Mouse (Mus musculus): ENCODE data around the gene Ank3.

Ank3 gene

GRCm38 (mm10) chr10:69477656-69478055 is 79.1 kb downstream of the Ank3 start:
- no peak for DNase-seq (ENCODE audit: low spot score)

DNA sequence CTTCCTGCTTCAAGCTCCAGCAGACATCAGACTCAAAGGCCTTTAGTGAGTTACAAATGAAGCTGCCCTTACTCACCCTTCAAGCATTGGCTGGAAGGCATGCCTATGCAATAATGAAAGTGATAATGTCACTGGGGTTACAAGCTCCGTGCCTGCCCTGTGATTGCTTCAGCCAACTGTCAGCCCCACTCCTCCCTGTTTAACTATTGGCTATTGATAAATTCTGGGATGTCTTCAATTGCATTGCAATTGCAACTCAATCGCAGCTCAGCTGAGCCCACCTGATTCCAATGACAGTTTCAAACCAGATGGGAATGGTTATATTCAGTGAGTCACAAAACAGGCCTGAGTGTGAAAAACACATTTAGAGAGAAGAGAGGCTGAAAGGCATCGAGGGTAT is 80.3 kb downstream of the Ank3 start:
- no peak for DNase-seq (ENCODE audit: low spot score)

- DNase-seq (ENCODE audit: low spot score) = no peak
Measured at GRCm38 (mm10) chr10:69485191-69485786, 86.7 kb downstream of the Ank3 start.

DNA sequence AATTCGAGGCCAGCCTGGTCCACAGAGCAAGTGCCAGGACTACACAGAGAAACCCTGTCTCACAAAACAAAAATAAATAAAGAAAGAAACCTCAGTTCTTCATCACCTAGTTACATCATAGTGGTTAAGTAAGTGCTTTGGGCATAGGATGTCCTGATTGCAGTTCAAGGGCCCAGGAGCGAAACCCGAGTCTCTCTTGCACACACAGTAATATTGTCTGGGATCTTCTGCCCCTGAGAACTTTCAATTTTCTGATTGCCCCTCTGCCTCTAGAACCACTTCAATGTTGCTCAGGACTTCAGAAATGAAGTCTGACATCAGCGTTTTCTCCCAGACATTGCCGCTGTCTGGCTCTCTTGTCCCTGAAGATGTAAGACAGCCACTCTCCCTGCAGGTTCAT is 91.6 kb downstream of the Ank3 start:
- no peak for DNase-seq (ENCODE audit: low spot score)

GRCm38 (mm10) chr10:69491975-69492374 is 93.4 kb downstream of the Ank3 start:
- DNase-seq (ENCODE audit: low spot score) = no peak

- no peak for DNase-seq (ENCODE audit: low spot score)
Measured at GRCm38 (mm10) chr10:69497382-69497781, 98.8 kb downstream of the Ank3 start.

DNA sequence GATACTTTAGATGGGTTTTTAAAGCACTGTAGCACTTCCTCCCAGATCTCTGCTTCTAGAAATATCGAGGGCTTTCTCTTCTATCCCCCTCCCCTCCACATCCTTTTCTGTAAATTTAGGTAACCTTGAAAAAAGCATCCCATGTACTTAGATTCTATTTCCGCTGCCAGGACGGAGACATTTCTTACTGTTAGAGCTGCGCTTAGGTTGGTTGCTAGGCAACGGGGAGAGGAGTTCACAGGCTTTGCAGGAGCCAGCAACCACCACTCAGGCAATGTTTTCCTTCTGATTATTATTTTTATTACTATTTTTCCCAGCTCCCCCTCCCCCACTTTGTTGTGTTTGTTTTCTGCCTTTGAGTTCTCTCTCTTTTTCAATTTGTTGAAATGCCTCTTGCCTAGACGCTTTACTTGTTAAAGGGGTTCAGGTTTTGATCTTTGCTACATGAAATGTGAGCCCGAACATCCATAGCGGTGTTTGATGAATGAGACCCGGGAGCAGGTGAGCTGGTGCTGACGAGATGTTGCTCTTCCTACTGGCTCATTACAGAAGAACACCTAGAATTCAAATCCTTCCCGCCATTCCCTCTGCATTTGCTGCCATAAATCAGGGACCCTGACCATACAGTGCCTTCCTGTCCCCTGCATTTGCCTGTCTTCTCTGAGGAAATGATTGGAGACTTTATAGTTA is 101.7 kb downstream of the Ank3 start:
- peak; percentile 78 for DNase-seq (ENCODE audit: low spot score)

GRCm38 (mm10) chr10:69503791-69504190 is 105.2 kb downstream of the Ank3 start:
- no peak for DNase-seq (ENCODE audit: low spot score)

- DNase-seq (ENCODE audit: low spot score) = no peak
Measured at GRCm38 (mm10) chr10:69507719-69508118, 109.1 kb downstream of the Ank3 start.

GRCm38 (mm10) chr10:69510392-69510791 is 111.8 kb downstream of the Ank3 start:
- DNase-seq (ENCODE audit: low spot score) = no peak

DNA sequence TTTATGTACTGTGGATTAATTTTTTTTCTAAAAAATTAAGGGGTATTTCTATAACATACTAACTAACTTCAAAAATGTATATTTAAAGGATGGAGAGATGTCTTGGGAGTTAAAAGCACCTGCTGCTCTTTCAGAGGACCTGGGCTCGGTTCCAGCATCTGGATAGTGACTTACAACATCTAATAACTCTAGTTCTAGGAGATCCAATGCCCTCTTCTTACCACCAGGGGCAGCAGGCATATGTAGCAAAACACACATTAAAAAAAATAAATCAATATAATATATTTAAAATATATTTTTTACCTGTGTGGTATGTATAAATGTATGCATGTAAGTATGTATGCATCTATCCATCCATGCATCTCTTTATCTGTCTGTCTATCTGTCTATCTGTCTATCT is 112.7 kb downstream of the Ank3 start:
- DNase-seq (ENCODE audit: low spot score) = no peak

- no peak for DNase-seq (ENCODE audit: low spot score)
Measured at GRCm38 (mm10) chr10:69521977-69522376, 123.4 kb downstream of the Ank3 start.

DNA sequence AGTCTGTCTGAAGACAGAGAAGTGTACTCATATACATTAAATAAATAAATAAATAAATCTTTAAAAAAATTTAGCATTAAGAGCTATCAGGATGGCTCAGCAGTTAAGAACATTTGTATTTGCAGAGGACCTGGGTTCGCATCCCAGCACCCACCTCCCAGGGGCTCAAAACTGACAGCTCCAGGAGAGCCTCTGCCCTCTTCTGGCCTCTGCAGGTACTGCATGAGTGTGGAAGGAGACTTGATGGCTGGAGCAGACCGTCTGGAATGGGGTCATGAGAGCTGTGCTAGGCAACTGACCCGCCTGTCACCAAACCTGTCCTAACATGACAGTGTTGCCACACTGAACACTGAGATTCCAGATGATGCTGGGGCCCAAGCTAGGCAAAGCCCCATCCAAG is 124.6 kb downstream of the Ank3 start:
- DNase-seq (ENCODE audit: low spot score) = no peak

DNA sequence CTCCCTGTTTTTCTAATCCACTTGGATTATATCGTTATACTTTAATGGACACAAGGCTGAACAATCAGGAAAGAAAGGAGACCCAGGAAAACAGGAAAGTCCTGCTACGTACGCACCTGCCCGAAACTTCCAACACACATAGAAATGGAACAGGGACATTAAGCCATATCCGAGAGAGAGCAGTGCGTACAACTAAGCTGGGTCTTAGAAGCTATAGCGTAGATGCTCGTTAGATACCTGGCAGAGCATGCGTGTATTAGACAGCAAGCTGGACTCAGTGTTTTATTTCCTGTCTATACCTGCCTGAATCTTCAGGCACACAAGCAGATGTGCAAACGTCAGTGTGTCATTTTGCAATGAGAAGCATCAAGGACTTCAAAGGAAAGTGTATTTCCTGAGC is 128.7 kb downstream of the Ank3 start:
- no peak for DNase-seq (ENCODE audit: low spot score)

DNA sequence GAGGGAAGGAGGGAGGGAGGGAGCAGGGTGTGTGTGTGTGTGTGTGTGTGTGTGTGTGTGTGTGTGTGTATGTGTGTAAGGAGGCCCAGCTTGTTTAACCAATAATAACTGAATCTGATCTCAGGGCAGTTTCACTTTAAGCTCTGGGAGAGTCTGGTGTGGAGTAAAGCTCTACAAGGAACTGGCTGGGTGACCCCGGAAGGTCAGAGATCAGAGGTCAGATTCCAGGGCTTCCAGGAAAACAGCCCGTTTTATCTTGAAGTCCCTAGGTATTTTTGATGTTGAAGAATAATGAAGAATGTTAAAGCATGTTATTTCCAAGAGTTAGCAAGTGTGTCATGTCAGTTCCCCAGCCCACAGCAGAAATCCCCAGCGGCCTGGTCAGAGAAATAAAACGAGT is 130.2 kb downstream of the Ank3 start:
- peak; percentile 57 for DNase-seq (ENCODE audit: low spot score)

DNA sequence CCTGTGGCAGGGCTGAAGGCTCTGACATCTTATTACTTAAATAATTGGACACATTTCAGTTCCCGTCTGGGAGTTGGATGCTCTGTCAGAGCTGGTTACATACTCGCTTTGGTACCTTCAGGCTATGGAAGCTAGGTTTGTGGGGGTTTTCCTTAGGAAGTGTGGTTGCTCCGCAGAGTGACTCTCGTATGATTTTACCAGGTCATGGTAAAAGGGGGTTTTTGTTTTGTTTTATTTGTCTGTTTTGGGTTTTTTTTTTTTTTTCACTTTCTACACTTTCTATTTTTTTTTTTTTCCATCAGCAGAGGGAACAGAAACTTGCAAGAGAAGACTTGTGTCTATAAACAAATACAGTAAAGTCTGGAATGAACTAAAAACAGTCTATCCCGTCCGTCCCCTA is 131.8 kb downstream of the Ank3 start:
- no peak for DNase-seq (ENCODE audit: low spot score)

GRCm38 (mm10) chr10:69531569-69531968 is 133.0 kb downstream of the Ank3 start:
- DNase-seq (ENCODE audit: low spot score) = no peak

GRCm38 (mm10) chr10:69532169-69532730 is 133.7 kb downstream of the Ank3 start:
- no peak for DNase-seq (ENCODE audit: low spot score)

DNA sequence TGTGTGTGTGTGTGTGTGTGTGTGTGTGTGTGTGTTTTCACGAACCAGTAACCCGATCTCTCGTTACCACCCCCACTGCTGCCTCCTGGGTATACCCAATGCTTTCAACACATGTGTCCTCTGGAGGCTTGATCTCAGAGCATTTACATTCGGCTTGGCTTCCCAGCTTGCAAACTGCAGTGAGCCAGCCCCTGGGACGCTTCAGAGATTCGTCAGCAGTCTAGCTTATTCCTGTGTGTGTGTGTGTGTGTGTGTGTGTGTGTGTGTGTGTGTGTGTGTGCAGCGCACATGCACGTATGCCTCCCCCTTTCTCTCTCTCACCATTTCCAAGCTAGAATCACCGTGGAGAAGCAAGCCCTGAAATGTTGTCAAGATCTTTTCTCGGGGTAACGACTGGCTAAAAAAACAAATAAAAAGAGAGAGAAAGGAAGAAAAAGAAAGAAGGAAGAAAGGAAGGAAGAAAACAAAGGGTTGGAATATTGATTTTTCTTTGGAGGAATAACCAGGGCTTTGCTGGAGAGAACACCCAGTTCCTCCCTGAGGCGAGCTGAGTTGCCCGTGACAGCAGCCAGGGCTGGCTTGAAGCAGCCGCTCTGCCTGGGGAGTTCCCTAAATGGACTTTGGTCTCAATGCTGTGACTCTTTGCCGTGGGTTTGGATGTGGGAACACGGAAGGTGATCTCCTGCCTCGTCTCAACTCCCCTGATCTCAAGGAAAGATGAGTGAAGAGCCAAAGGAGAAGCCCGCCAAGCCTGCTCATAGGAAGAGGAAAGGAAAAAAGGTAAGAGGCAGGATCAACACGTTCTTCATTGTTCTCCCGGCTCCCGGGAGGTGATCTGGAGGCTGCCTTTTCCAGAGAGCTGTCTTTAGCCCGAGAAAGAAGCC is 135.2 kb downstream of the Ank3 start:
- peak; percentile 84 for DNase-seq (ENCODE audit: low spot score)

DNA sequence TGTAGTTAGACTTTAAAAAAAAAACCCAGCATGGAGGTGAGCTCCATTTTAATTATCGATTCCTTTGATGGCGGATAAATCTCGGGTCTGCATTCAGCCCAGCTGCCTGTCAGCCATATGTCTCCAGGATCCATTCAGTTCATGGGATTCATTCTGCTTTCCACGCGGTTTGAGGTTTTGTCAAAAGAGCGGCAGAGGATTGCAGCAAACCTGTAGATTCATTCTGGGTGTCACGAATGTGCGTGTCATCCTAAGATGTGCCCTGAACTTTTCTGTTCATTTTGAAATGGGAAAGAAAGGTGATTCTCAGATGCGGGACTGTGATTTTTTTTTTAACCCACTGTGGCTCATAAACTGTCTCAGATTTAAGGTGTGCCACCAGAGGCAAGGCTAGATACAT is 136.1 kb downstream of the Ank3 start:
- no peak for DNase-seq (ENCODE audit: low spot score)

DNA sequence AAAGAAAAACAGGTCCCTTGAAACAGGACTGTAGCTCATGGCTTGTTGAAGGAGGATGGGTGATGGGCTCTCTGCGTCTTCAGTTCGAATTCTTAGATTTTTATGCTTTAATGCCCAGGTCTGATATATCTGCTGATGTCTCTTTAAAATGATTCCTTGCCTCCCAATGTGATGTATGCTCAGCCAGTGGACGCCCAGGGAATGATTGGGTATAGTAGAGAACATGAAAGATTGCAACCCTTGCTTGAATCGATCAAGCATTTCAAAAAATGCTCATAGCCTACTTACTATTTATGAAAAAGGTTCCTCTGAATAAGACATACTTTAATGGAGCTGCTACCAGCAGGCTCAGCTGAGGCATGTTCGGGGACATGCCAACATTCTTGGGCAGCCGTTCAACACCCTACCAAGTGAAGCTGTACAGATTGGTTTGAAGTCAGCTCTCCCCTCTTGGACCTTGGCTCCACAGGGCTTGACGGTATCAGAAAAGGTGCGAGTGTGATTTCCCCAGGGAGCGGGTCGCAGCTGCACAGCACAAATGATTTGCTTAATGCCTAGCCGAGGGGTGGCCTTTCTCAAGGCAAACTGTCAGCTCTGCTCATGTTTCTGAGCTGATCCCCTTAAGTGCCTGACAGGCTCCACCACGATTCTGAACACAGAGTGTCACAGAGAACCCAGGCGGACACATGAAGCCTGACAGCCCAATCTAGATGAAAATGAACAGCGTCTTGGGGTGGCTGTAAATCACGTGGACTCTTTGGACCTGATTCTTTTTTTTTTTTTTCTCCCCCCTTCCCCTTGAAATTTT is 136.8 kb downstream of the Ank3 start:
- peak; percentile 61 for DNase-seq (ENCODE audit: low spot score)

GRCm38 (mm10) chr10:69535931-69536200 is 137.3 kb downstream of the Ank3 start:
- no peak for DNase-seq (ENCODE audit: low spot score)

Measured in embryo, embryonic 10 days (tissue).